Mouse (Mus musculus) heart, embryonic 16.5 days (tissue): ENCODE data around the gene S1pr2. TPM values are rescaled to one million over a fixed set of nuclear protein-coding genes. Genes with fewer than 3 reads are reported as not detected.

Experiments used
- ATAC-seq: fragments of 200-750 bp; cut with Nextera tagmentation; replicated peaks from 2 replicates; pipeline ENCODE4 v1.8.0; 2017; ENCODE audit warnings: moderate number of reproducible peaks; ENCODE audit not compliant: insufficient read depth, low FRiP score; ENCODE audit errors: extremely low read depth
- H3K27ac ChIP-seq: fragments of 300-500 bp; sonication (generic); 2 replicates; pipeline ENCODE4 v1.5.1; 2014; ENCODE audit warnings: mild to moderate bottlenecking, low read length, control low read depth, moderate library complexity
- H3K27me3 ChIP-seq: fragments of 300-500 bp; sonication (generic); 2 replicates; pipeline ENCODE4 v1.6.1; 2014; ENCODE audit warnings: low read length, mixed read lengths; ENCODE audit not compliant: control insufficient read depth, insufficient read depth
- H3K36me3 ChIP-seq: fragments of 300-500 bp; sonication (generic); 2 replicates; pipeline ENCODE4 v1.6.1; 2014; ENCODE audit not compliant: control insufficient read depth, insufficient read depth
- H3K4me1 ChIP-seq: fragments of 300-500 bp; sonication (generic); 2 replicates; pipeline ENCODE4 v1.6.1; 2014; ENCODE audit warnings: low read length, mixed read lengths; ENCODE audit not compliant: control insufficient read depth, insufficient read depth
- H3K4me2 ChIP-seq: fragments of 300-500 bp; sonication (generic); 2 replicates; pipeline ENCODE4 v1.6.1; 2014; ENCODE audit warnings: low read depth, mild to moderate bottlenecking, control low read depth, low read length
- H3K4me3 ChIP-seq: fragments of 300-500 bp; sonication (generic); 2 replicates; pipeline ENCODE4 v1.5.1; 2014; ENCODE audit warnings: mild to moderate bottlenecking, control low read depth, low read length
- H3K9ac ChIP-seq: fragments of 300-500 bp; sonication (generic); 2 replicates; pipeline ENCODE4 v1.6.1; 2014; ENCODE audit warnings: low read length, control low read depth
- H3K9me3 ChIP-seq: fragments of 300-500 bp; sonication (generic); replicated peaks from 2 replicates; pipeline ENCODE4 v1.6.1; 2016; ENCODE audit warnings: low read length; ENCODE audit not compliant: control insufficient read depth
- WGBS: fragments of 180-500 bp; shearing (Covaris S2); extraction: QIAGEN DNeasy Blood & Tissue Kit; methylation state at CpG from one replicate; pipeline ENCODE4 v1.1.7; 2014; 5-methylcytosine and 5-hydroxymethylcytosine counted together
- polyA plus RNA-seq: library from polyadenylated mRNA; unstranded; fragments of >200 nt; fragmentation: Nextera tagmentation; extraction: Ambion mirVana; gene quantifications from 2 replicates; pipeline ENCODE4 v1.2.1, GENCODE M21; 2015

S1pr2 gene
- polyA plus RNA-seq, 1 experiment from 2014 or later: 18.2 TPM

- peak overlapping the region; percentile 93 for H3K9ac ChIP-seq
- H3K27ac ChIP-seq: peak overlapping the region; percentile 95
- H3K4me1 ChIP-seq: peaks cover 40% of the 10 kb centered on the region
- no peaks in the 10 kb centered on the region for H3K27me3 ChIP-seq
- no peak for ATAC-seq
- H3K36me3 ChIP-seq: no peaks in the 10 kb centered on the region
- WGBS: 1% methylated on average over 4 of the region's 4 CpGs
- H3K9me3 ChIP-seq: no peaks in the 10 kb centered on the region
- H3K4me2 ChIP-seq: peak overlapping the region; percentile 88
- H3K4me3 ChIP-seq: peak overlapping the region; percentile 94
Observed at GRCm38 (mm10) chr9:20976961-20977689, 544 bp upstream of the S1pr2 start.

GRCm38 (mm10) chr9:20975431-20976215 is 958 bp downstream of the S1pr2 start:
- Histone ChIP-seq H3K4me3 (peak overlapping the region; percentile 94), H3K36me3 (no peaks in the 10 kb centered on the region), H3K4me1 (peaks cover 42% of the 10 kb centered on the region), H3K9ac (peak overlapping the region; percentile 93), H3K27me3 (no peaks in the 10 kb centered on the region), H3K27ac (peak overlapping the region; percentile 95), H3K4me2 (peak overlapping the region; percentile 88), H3K9me3 (no peaks in the 10 kb centered on the region)
- ATAC-seq: peak; percentile 74
- under 1% methylated on average over 45 of the region's 45 CpGs for WGBS

GRCm38 (mm10) chr9:20973682-20974075 is 2.9 kb downstream of the S1pr2 start:
- H3K4me2 ChIP-seq: peak overlapping the region; percentile 45
- 51% methylated on average over 5 of the region's 6 CpGs for WGBS
- H3K4me1 ChIP-seq: peaks cover 40% of the 10 kb centered on the region
- no peaks in the 10 kb centered on the region for H3K27me3 ChIP-seq
- H3K9me3 ChIP-seq: no peaks in the 10 kb centered on the region
- 0 out of 2 replicates have a peak overlapping the region, but pooled peaks have one; percentile 16 for H3K9ac ChIP-seq
- peak overlapping the region; percentile 28; the same call in 1 of the 2 replicates for H3K27ac ChIP-seq
- peak overlapping the region; percentile 21 for H3K4me3 ChIP-seq
- ATAC-seq: no peak
- peaks cover 2% of the 10 kb centered on the region; the same call in 1 of the 2 replicates for H3K36me3 ChIP-seq

GRCm38 (mm10) chr9:20973001-20973681 is 3.4 kb downstream of the S1pr2 start:
- H3K9ac ChIP-seq: peak overlapping the region; percentile 57
- peaks cover 35% of the 10 kb centered on the region for H3K4me1 ChIP-seq
- peaks cover 8% of the 10 kb centered on the region for H3K36me3 ChIP-seq
- peak overlapping the region; percentile 21 for H3K4me3 ChIP-seq
- H3K9me3 ChIP-seq: no peaks in the 10 kb centered on the region
- peak overlapping the region; percentile 50 for H3K4me2 ChIP-seq
- 88% methylated on average over 4 of the region's 4 CpGs for WGBS
- peak overlapping the region; percentile 73; the same call in 1 of the 2 replicates for H3K27ac ChIP-seq
- ATAC-seq: no peak
- no peaks in the 10 kb centered on the region for H3K27me3 ChIP-seq

GRCm38 (mm10) chr9:20972141-20972992 is 4.2 kb downstream of the S1pr2 start:
- Histone ChIP-seq H3K27me3 (no peaks in the 10 kb centered on the region), H3K9me3 (no peaks in the 10 kb centered on the region), H3K27ac (peak overlapping the region; percentile 73), H3K4me2 (peak overlapping the region; percentile 50), H3K4me1 (peaks cover 34% of the 10 kb centered on the region), H3K36me3 (peaks cover 16% of the 10 kb centered on the region), H3K4me3 (0 out of 2 replicates have a peak overlapping the region, but pooled peaks have one; percentile 9), H3K9ac (peak overlapping the region; percentile 57)
- 40% methylated on average over 28 of the region's 28 CpGs for WGBS
- ATAC-seq: no peak

GRCm38 (mm10) chr9:20971751-20972140 is 4.8 kb downstream of the S1pr2 start:
- no peak for ATAC-seq
- no peaks in the 10 kb centered on the region for H3K9me3 ChIP-seq
- H3K4me1 ChIP-seq: peaks cover 31% of the 10 kb centered on the region
- peak overlapping the region; percentile 50; the same call in 1 of the 2 replicates for H3K4me2 ChIP-seq
- H3K27ac ChIP-seq: peak overlapping the region; percentile 73
- peak overlapping the region; percentile 50 for H3K9ac ChIP-seq
- 50% methylated on average over 7 of the region's 7 CpGs for WGBS
- H3K4me3 ChIP-seq: no peak overlapping the region
- H3K27me3 ChIP-seq: no peaks in the 10 kb centered on the region
- peaks cover 20% of the 10 kb centered on the region for H3K36me3 ChIP-seq

- Histone ChIP-seq H3K4me2 (no peak overlapping the region), H3K4me3 (no peak overlapping the region), H3K27ac (no peak overlapping the region), H3K9me3 (no peaks in the 10 kb centered on the region), H3K36me3 (peaks cover 25% of the 10 kb centered on the region), H3K27me3 (no peaks in the 10 kb centered on the region), H3K9ac (no peak overlapping the region), H3K4me1 (peaks cover 2% of the 10 kb centered on the region; the same call in 1 of the 2 replicates)
- 71% methylated on average over 5 of the region's 5 CpGs for WGBS
- ATAC-seq: no peak
Observed at GRCm38 (mm10) chr9:20966747-20967146, 9.8 kb downstream of the S1pr2 start.

- H3K27ac ChIP-seq: no peak overlapping the region
- no peaks in the 10 kb centered on the region for H3K9me3 ChIP-seq
- no peaks in the 10 kb centered on the region for H3K4me1 ChIP-seq
- H3K4me2 ChIP-seq: no peak overlapping the region
- 82% methylated on average over 3 of the region's 3 CpGs for WGBS
- peaks cover 25% of the 10 kb centered on the region for H3K36me3 ChIP-seq
- no peak overlapping the region for H3K4me3 ChIP-seq
- no peak overlapping the region for H3K9ac ChIP-seq
- ATAC-seq: no peak
- H3K27me3 ChIP-seq: no peaks in the 10 kb centered on the region
Observed at GRCm38 (mm10) chr9:20966008-20966407, 10.6 kb downstream of the S1pr2 start.
